Mouse (Mus musculus) T-helper 2 cell (primary cell): ENCODE data around the gene Vti1a.

ENCODE experiments used
- in situ Hi-C: fragments of 300-600 bp; cut with MboI, MseI; formaldehyde crosslinking; loops from one replicate; pipeline ENCODE4 v1.15.1; 2025; ENCODE audit warnings: high pct_unique_total_duplicates

Vti1a gene

DNA sequence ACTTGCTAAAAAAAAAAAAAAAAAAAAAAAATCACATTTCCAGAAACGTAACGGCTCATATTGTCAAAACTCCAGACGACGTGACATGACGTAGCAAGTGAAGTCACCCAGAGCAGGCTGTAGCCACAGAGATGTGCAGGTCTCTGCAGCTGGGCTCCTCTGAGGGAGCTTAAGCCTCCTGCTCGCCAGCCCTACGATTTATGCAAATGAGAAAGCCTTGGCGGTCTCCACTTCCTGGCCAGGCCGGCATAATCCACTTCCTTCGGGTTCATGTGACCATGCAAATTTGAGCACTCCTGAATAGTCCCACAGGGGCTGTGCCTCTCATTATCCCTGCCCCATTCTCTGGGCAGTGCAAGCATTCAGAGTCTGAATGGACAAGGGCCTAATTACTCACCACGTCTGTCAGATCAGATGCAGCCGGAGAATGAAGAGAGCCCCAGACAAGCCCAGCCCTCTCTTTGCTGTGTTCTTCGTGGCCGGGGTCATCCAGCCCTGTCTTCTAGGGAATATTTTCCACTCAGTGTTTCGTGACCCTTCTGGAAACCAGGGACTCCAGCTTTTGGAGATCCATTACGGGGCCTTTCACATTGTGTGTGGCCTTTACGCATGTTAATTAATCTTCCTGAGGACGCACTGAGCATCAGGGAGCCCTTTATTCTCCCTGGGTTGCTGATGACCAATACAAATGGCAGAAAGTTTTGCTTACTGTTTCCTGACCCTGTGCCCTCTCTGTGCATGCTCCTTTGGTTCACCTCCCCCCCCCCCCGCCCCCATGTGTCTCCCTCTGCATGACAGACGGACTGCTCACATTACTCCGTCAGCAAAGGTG, 240.3 kb downstream of the Vti1a start:
- in situ Hi-C loops: no loop called here

- in situ Hi-C loops: no loop called here
Observed at GRCm38 (mm10) chr19:55559331-55559730, 243.2 kb downstream of the Vti1a start.

GRCm38 (mm10) chr19:55560088-55560682, 244.1 kb downstream of the Vti1a start:
- in situ Hi-C loops: no loop called here

- in situ Hi-C loops: no loop called here
Observed at GRCm38 (mm10) chr19:55561469-55561868, 245.4 kb downstream of the Vti1a start.

DNA sequence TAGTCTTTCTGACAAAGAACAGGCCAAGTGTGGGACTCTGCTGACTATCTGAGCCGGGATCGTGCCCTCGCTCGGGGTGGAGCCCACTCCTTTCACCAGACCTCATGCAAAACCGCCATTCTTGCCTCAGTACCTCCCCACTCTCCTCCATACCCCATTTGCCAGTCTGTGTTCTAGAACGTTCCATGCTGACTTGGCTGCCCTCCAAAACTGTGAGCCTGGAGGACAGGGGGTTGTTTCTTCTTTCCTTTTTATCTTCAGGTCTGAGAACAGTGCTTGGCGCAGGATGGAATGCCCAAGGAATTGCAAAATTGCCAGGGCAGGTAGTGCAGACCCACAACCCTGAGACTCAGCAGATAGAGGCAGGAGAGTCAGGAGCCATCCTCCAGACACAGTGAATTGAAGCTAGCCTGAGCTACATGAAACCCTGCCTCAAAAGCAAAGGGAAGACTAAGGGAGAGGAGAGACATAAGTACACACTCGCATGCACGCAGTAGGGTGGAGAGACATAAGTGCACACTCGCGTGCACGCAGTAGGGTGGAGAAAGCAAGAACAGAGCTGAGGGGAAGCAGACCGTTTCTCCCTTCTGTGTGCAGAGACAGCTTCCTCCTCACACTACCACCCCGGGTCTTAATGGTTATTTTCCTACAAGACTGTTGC, 246.5 kb downstream of the Vti1a start:
- in situ Hi-C loops: no loop called here

DNA sequence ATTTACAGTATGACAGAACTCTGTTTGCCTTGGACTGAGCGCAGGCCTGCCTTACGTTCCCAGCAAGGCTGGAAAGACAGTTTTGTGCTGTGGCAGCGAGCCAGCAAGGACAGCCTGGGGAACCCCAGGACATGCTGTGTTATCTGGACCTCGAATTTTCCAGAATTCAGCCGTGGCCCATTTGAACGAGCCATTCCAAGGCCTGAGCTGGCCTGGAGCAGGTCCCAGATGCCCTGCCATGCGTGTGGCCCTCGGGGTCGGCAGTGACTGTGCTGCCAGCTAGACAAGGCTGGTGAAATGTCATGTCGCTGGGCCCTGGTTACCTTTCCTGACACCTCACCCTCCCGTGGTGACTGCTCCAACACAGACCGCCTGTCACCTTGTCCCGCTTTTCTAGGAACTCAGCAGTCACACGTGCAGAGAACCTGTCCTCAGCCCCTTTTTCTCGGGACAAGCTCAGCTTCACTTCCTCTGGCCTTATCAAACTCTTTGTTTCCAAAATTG, 247.1 kb downstream of the Vti1a start:
- in situ Hi-C loops: no loop called here

- in situ Hi-C loops: no loop called here
Observed at GRCm38 (mm10) chr19:55564104-55564938, 248.2 kb downstream of the Vti1a start.

GRCm38 (mm10) chr19:55565111-55565510, 249.0 kb downstream of the Vti1a start:
- in situ Hi-C loops: no loop called here

GRCm38 (mm10) chr19:55565523-55566369, 249.7 kb downstream of the Vti1a start:
- in situ Hi-C loops: no loop called here

DNA sequence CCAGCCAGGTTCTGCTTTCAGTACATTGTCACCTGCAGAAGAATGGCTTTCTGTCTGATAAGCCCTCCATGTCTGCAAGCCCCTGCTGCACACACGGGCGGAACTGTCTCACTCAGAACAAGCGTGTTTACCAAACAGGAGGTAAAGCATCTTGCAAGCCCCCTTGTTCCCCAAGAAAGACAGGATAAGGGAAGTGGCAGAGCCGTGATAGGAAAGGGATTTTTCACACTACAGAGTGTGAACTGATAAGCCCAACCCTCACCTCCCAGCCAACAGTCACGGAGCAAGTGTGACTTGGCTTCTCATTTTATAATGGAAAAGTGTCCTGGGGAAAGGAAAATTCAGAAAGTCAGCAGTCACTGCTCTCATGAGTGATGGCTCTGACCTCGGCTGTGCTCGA, 253.0 kb downstream of the Vti1a start:
- in situ Hi-C loops: no loop called here

- in situ Hi-C loops: loop anchor here (5.0 kb wide), 1 partner anchor 92 kb away; no protein-coding TSS in a partner anchor
Observed at GRCm38 (mm10) chr19:55569894-55570293, 253.8 kb downstream of the Vti1a start.

GRCm38 (mm10) chr19:55570520-55571296, 254.6 kb downstream of the Vti1a start:
- in situ Hi-C loops: loop anchor here (5.0 kb wide), 1 partner anchor 92 kb away; no protein-coding TSS in a partner anchor

GRCm38 (mm10) chr19:55571486-55571885, 255.4 kb downstream of the Vti1a start:
- in situ Hi-C loops: loop anchor here (5.0 kb wide), 1 partner anchor 91 kb away; no protein-coding TSS in a partner anchor

DNA sequence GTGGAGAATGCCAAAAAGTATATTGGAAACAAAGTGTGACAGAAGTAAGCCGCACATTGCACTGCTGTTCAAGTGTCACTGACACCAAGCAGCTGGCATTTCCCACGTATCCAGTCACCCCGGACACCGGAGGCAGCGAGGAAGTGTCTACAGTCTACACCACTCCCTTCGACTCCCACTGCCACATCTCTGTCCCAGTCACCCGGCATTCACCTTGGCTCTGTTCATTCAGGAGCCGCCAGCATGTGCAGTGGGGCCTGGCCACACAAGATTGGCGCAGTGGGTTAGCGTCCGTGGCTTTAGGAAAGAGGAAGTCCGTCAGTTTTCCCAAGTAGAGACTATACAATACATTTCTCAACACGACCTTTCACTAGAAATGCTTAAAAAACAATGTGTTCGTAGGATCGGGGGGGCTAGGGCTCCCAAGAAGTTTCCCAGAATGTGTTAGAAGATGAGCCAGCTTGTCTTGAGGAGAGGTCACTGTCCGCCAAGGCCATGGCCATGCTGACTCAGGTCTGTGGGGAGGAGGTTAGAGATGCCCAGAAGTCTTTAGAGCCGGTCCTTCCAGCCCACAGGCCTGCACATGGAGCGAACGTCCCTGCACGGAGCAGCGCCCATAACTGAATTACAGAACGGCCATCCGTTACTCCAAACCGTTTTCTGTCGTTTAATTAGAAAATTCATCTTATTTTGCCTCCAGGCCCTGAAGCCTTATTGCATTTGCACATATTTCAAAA, 261.4 kb downstream of the Vti1a start:
- in situ Hi-C loops: no loop called here

GRCm38 (mm10) chr19:55578094-55579085, 262.3 kb downstream of the Vti1a start:
- in situ Hi-C loops: no loop called here

DNA sequence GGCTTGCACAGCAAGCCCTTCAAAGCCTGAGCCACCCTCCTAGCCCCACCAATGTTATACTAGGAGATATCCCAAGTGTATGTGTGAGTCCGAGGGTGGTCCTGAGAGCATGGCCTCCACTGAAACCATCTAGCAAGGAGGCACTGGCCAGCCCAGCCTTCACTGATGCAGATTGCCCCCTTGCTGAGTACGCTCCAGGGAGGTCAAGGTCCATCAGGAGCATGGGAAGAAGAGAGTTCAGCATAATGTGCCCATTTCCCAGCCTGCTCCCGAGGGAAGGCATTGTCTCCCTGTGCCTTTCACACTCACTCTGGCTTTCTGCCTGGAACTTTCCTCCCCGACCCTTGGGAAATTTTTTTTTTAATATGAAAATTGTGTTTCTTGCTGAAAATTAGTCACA, 263.2 kb downstream of the Vti1a start:
- in situ Hi-C loops: no loop called here

DNA sequence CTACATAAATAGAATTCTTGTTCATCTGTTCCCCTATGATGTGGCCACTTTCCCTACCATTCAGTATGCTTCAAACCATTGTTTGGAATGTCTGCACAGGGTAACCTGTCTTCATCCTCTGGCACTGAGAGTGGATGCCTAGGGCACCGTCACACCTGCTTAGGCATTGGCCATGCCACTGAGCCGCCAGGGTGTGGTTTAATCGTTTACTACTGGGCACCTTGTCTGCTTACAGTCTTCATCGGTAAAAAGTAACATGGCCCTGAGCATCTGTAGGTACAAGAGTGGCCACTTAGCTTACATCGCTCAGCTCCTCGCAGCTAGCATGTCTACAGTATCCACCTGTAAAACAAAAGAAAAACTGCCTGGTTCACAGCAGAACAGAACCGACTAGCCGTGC, 264.1 kb downstream of the Vti1a start:
- in situ Hi-C loops: no loop called here

GRCm38 (mm10) chr19:55580667-55581066, 264.6 kb downstream of the Vti1a start:
- in situ Hi-C loops: no loop called here
